Mouse (Mus musculus): Measurements from ENCODE around the gene Vmn1r76. TPM values are rescaled to one million over a fixed set of nuclear protein-coding genes. Genes with fewer than 3 reads are reported as not detected.

Vmn1r76 gene
- total RNA-seq (2017): 0.12 and 0.25 TPM in 2 replicates

DNA sequence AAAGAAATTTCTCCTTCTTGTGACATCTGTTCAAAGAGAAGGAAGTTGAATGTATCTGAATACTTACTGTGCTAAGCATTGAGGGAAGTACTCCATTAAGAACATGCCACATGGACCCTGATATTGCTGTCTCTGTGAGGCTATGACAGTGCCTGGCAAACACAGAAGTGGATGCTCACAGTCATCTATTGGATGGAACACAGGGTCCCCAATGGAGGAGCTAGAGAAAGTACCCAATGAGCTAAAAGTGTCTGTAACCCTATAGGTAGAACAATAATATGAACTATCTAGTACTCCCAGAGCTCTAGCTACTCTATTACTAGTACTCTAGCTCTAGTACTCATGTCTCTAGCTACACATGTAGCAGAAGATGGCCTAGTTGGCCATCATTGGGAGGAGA is at the start of gene Vmn1r76:
TSS of gene Vmn1r76 (minus strand) at position 101 of the 400 bp plus-strand sequence.
- no peak for ATAC-seq (ENCODE audit: extremely low read depth, insufficient number of reproducible peaks, low FRiP score, poor library complexity, severe bottlenecking)

GRCm38 (mm10) chr7:11972611-11973010 is 34.6 kb upstream of the Vmn1r76 start:
- no peak for ATAC-seq (ENCODE audit: extremely low read depth, insufficient number of reproducible peaks, low FRiP score, poor library complexity, severe bottlenecking)

GRCm38 (mm10) chr7:11947991-11948390 is 10.0 kb upstream of the Vmn1r76 start:
- ATAC-seq (ENCODE audit: extremely low read depth, insufficient number of reproducible peaks, low FRiP score, poor library complexity, severe bottlenecking): no peak

- no peak for ATAC-seq (ENCODE audit: extremely low read depth, insufficient number of reproducible peaks, low FRiP score, poor library complexity, severe bottlenecking)
Observed at GRCm38 (mm10) chr7:11874330-11874729, 63.7 kb downstream of the Vmn1r76 start, which contains the start of gene Vmn1r75. Gene Vmn1r75 (plus strand): TSS chr7:11874630.

Other genes starting within 250 kb of the Vmn1r76 start
- 0.12 TPM in 1 of 2 replicates, not detected in the other for gene Vmn1r73, start 207.9 kb downstream of the Vmn1r76 start, total RNA-seq (2017)
- gene Vmn1r74, start 104.2 kb downstream of the Vmn1r76 start, total RNA-seq (2017): 0.12 TPM in 1 of 2 replicates, not detected in the other
- not detected in 2 replicates for gene Vmn1r75, start 63.6 kb downstream of the Vmn1r76 start, total RNA-seq (2017)
- gene Vmn1r77, start 98.5 kb upstream of the Vmn1r76 start, total RNA-seq (2017): 0.12 TPM in 1 of 2 replicates, not detected in the other
- gene Vmn1r78, start 212.0 kb upstream of the Vmn1r76 start, total RNA-seq (2017): not detected in 2 replicates
- not detected in 2 replicates for gene Vmn1r79, start 233.1 kb upstream of the Vmn1r76 start, total RNA-seq (2017)

All from neutrophil, adult 5-6 weeks (primary cell).